Mouse (Mus musculus): ENCODE measurements around the gene Hist1h2af.
A peak's percentile ranks its signal among the peaks of the same experiment; 100 is the strongest.

The Hist1h2af gene

GRCm38 (mm10) chr13:23581408-23582218 is 47.9 kb downstream of the Hist1h2af start, which contains the start of gene Hist1h4d:
Hist1h4d (plus strand) TSS chr13:23581598.
- peak; percentile 97 for DNase-seq

GRCm38 (mm10) chr13:23582219-23583056 is 48.7 kb downstream of the Hist1h2af start:
- peak; percentile 22 for DNase-seq

GRCm38 (mm10) chr13:23583387-23584068 is 49.8 kb downstream of the Hist1h2af start:
- no peak for DNase-seq
